Mouse (Mus musculus) lung, adult 2 months (tissue): ENCODE data around the gene Strn.
"Not testable (repeated sequence)": the region's sequence is repeated elsewhere in the genome, so short reads cannot be mapped to it uniquely, and the experiment has no call there.

Experiments used
- CTCF ChIP-seq: fragments of 200-500 bp; IDR thresholded peaks from 2 replicates; pipeline ENCODE4 v1.5.1; 2011; ENCODE audit warnings: mild to moderate bottlenecking, low read length, control low read depth; ENCODE audit not compliant: insufficient read depth
- POLR2A ChIP-seq: fragments of 200-500 bp; IDR thresholded peaks from 2 replicates; pipeline ENCODE4 v1.6.1; 2011; ENCODE audit warnings: low read depth, mild to moderate bottlenecking, control low read depth, low read length, borderline replicate concordance; ENCODE audit errors: extremely low read depth

DNA sequence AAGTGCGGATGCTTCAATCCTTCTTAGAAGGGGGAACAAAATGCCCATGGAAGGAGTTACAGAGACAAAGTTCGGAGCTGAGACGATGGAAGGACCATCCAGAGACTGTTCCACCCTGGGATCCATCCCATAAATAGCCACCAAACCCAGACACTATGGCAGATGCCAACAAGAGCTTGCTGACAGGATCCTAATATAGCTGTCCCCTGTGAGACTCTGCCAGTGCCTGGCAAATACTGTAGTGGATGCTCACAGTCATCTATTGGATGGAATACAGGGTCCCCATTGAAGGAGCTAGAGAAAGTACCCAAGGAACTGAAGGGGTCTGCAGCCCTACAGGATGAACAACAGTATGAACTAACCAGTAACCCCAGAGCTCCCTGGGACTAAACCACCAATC, 47.8 kb downstream of the Strn start:
- not testable (repeated sequence) for TF ChIP-seq CTCF, POLR2A
